Mouse (Mus musculus): ENCODE measurements around the gene Prm1.
"Not testable (repeated sequence)": the region's sequence is repeated elsewhere in the genome, so short reads cannot be mapped to it uniquely, and the experiment has no call there.

Prm1 gene

DNA sequence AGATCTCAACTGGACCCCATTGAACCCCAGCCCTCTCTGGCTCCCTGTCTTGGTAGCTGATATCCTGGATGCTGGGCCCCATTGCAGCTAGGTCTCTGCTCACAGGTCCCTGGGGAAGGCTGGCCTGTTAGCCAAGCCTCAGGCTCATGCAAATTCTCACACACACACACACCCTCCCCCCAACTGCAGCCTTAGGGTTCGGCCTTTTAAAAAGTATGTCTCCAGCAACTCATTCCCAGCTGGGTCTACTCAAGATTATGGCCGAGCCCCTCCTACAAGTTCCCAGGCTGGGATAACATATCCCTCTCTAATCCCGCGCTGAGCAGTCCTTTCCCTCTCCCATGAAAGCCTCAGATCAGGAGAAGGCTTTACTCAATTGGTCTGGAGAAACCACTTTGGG lies 15.7 kb upstream of the Prm1 start:
- DNase-seq: no peak

DNA sequence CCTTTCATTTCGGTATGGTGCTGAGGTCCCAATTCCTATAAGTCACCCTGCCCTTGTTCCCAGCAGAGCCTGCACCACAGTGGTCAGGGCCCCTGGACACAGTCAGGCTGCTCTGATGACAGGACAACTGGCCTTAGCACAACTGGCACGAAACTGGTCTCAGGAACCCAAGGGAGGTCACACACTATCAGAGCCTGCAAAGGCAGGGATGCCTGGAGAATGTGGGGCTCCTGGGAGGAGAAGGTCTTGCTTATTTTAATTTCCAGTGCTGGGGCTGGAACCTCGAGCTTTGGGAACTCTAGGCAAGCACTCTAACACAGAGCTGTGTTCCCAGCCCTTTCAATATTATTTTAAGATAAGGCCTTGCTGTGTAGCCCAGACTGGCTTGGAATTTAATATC lies 14.3 kb upstream of the Prm1 start:
- DNase-seq: no peak

- no peak for DNase-seq
Observed at GRCm38 (mm10) chr16:10818579-10819135, 13.0 kb upstream of the Prm1 start.

DNA sequence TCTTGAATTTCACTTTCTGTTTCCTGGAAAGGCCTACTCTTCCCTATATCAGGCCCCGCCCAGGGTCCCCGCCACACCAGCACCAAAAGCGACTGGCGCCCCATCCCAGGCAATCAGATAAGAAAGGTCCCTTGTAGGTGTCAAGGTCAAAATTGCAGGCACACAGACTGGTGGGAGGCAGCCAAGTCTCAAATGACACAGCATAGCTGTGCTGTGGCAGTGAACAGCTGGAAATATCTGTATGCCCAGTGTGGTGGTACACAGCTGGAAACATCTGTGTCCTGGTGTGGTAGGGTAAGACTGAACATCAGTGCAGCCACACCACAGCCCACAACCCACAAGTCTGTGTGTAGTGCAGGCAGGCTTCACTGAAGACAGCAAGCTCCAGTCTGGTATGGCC lies 9.2 kb upstream of the Prm1 start:
- no peak for DNase-seq

- DNase-seq: no peak
Observed at GRCm38 (mm10) chr16:10813726-10814125, 8.1 kb upstream of the Prm1 start.

- DNase-seq: no peak
Observed at GRCm38 (mm10) chr16:10812865-10813371, 7.3 kb upstream of the Prm1 start, which contains the start of gene Gm11172. Gm11172 (plus strand) TSS chr16:10812915.

GRCm38 (mm10) chr16:10810376-10810775 lies 4.7 kb upstream of the Prm1 start:
- no peak for DNase-seq

DNA sequence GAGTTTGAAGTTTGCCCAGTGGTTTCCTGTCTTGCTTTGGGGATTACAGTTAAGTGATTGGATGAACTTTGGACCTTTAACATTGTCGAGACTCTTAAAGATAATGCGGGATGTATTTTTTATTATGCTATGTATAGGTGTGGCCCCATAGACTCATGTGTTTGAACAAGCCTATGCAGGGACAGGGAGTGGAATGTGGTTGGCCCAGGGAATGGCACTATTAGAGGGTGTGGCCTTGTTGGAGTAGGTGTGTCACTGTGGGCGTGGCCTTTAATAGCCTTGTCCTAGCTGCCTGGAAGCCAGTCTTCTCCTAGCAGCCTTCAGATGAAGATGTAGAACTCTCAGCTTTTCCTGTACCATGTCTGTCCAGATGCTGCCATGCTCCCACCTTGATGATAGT lies 3.2 kb downstream of the Prm1 start:
- DNase-seq: not testable (repeated sequence)

DNA sequence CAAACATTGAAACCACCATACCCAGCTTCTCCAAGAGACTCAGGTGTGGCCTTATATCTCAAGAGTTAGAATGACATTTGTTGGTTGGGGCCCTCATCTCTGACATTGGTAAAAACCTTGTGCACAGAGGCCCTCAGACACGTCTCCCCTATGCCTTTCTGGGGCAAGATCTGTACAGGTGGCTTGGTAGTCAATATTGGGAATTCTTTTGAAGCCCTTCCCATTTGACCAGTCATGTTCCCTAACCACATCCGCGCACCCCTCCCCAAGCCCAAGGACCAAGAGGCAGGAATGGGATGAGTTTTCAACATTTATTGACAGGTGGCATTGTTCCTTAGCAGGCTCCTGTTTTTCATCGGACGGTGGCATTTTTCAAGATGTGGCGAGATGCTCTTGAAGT lies 9.6 kb downstream of the Prm1 start, which contains the start of gene Prm2:
Gene Prm2, minus strand, starts transcription at position 101 of the 400 bp plus-strand sequence.
- no peak for DNase-seq

GRCm38 (mm10) chr16:10790702-10791101 lies 14.9 kb downstream of the Prm1 start, which contains the start of gene Prm3:
Prm3 (minus strand) TSS chr16:10790914.
- no peak for DNase-seq

DNA sequence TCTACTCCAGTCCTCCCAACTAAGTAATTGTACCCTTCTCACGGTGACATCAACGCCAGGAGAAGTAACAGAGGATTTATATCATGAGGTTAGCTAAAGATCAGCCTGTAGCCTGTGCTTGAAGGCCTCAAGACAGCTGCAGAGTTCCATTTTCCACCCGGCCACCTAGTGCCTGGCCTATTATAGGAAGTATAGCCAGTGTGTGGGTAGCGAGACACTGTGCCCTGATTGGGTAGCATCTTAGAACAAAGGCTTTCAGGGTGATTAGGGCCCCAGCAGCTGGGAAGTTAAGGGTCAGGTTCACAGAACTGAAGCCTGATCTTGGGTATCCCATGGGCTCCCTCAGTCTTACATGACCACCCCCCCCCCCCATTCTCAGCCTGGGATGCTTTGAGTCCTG lies 16.8 kb downstream of the Prm1 start:
- peak; percentile 51 for DNase-seq

- no peak for DNase-seq
Observed at GRCm38 (mm10) chr16:10788271-10788670, 17.4 kb downstream of the Prm1 start, which contains the start of gene Tnp2. Tnp2 (minus strand) TSS chr16:10788660.

GRCm38 (mm10) chr16:10787548-10788058 lies 18.0 kb downstream of the Prm1 start:
- no peak for DNase-seq

- DNase-seq: no peak
Observed at GRCm38 (mm10) chr16:10786782-10787547, 18.7 kb downstream of the Prm1 start.

DNA sequence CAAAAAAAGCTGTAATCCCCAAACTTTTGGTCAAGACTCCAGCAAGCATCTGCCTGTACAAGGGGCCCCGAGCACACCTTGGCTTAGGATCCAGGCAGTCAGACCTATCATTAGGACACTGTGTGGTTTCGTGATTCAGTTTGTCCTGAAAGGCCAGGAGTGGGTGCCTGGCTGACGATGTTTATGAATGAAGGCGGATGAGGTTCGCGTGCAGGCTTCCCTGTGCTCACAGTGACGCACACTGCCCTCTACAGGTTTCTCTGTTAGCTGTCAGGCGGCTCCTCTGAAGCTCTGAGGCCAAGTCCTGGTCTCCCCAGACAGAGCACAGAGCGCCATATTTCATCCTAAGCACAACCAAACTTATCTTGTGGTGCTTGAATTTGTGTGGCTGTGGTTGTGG lies 19.4 kb downstream of the Prm1 start:
- peak; percentile 92 for DNase-seq

- peak; percentile 93 for DNase-seq
Observed at GRCm38 (mm10) chr16:10785371-10786231, 20.0 kb downstream of the Prm1 start, which contains the start of gene Socs1. Socs1 (minus strand) TSS chr16:10785536.

DNA sequence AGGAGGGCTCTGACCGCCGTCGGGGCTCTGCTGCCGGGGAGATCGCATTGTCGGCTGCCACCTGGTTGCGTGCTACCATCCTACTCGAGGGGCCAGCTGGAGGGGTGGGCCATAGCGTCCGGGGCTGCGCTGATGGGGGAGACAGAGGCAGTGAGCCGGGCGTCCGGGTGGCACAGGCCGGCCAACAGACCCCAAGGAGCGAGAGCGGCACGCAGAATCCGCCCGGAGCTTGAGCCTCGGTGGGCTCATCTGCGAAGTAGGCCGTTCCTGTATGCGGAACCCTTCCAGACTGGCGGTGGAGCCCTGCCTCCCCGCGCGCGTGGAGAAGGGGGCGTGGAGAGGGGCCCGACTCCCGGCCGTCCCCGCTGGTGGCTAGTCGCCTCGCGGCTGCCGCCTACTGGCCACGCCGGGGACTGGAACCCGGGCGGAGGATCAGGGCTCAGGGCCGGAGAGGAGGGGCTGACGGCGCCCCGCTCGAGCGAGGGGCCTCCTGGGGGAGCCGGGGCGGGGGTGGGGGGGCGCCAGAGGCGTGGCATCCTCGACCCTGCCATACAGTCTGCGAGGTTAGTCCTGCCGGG lies 20.8 kb downstream of the Prm1 start:
- DNase-seq: peak; percentile 95

DNA sequence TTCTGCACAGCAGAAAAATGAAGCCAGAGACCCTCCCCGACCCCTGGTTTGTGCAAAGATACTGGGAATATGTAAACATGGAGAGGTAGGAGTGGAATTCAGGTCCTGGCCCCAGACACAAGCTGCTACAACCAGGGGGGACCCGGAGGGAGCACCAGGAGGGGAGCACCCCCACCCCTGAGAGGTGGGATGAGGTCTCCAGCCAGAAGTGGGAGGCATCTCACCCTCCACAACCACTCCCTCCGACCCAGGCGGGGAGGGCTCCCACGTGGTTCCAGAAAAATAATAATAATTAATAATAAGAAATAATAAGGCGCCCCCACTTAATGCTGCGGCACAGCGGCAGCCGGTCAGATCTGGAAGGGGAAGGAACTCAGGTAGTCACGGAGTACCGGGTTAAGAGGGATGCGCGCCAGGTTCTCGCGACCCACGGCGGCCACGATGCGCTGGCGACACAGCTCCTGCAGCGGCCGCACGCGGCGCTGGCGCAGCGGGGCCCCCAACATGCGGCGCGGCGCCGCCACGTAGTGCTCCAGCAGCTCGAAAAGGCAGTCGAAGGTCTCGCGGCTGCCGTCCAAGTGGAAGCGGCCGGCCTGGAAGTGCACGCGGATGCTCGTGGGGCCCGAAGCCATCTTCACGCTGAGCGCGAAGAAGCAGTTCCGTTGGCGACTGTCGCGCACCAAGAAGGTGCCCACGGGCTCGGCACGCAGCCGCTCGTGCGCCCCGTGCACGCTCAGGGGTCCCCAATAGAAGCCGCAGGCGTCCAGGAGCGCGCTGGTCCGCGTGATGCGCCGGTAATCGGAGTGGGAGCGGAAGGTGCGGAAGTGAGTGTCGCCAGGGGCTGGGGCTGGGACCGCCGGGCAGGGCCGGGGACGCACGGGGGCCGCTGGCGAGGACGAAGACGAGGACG lies 21.5 kb downstream of the Prm1 start:
- peak; percentile 73 for DNase-seq

DNA sequence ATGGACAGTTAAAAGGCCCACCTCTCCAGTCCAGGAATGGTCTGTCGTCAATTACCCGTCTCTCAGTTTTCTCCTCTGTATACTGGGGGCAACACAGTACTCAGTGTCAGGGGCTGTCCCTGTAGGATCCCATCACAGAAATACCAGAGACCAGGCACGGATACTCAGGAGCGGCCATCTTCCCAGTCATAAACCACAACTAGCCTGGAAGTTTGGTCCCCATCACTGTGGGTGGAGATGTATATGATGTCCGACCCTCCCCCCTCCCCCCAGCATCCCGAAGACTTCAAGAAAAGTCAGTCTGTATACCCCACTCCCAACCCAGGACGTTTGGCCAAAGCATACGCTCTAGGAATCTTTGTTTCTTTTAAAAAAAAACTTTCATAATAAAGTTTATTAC lies 22.2 kb downstream of the Prm1 start:
- DNase-seq: no peak

- no peak for DNase-seq
Observed at GRCm38 (mm10) chr16:10783152-10783434, 22.5 kb downstream of the Prm1 start.

DNA sequence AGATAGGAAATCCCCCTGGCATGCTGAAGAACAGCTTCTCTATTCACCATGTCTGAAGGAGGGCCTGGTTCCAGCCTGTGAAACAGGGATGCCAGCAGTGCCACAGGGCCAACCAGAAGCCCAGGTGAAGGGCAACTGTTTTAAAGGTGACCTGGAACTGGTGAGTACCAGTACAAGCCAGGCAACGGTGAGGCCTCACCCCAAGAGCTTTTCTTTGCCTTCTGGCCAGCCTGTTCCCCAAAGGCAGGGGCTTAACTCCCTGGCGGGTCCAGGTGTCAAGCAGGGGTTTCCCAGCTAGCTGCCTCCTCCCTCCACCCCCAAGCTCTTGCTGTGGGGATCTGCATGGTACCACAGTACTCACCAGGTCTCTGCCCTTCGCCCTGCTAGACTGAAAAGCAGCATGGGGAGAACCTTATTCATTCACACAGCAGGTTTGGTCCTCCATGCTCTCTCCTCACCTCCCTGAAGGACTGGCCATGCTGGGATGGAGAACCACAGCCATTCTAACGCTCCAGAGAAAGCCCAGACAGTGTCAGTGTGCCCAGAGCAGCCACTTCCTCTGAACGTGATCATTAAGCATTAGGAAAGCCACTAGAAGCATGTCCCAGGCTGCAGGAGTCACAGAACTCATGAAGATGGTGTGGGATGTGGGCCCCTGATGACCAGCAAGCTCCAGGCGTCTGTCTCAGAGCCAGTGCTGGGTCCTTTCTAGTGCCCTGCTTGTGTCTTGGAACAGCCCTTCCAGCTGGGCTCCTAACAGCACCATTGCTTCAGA lies 23.1 kb downstream of the Prm1 start:
- DNase-seq: no peak

Data from retina, postnatal 1 day (tissue).